Mouse (Mus musculus) c-Kit-positive CD71-positive TER-119-positive erythroid progenitor cells, embryonic 14.5 days (primary cell): ENCODE data around the gene Ppp4r2.

Source experiments
- DNase-seq: peaks from one replicate; pipeline ENCODE4 v3.0.0-alpha.2; 2013; ENCODE audit warnings: low spot score

The Ppp4r2 gene

GRCm38 (mm10) chr6:100833355-100833754, at the start of gene Ppp4r2:
Ppp4r2 (plus strand) TSS chr6:100833622.
- DNase-seq: peak; percentile 84

DNA sequence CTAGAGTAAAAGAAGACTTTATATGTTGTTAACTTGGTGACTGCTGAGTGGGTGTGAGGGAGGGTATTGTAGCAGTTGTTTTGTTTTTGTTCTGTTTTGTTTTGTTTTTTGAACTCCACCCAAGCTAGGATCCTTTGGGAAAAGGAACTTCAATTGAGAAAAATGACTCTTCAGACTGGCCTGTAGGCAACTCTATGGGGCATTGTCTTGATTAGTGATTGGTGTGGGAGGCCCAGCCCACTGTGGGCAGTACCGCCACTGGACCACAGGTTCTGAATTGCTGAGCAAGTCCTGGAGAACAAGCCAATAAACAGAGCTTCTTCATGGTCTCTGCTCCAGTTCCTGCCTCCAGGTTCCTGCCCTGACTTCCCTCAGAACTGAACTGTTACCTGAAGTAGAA, 45.7 kb upstream of the Ppp4r2 start:
- no peak for DNase-seq

DNA sequence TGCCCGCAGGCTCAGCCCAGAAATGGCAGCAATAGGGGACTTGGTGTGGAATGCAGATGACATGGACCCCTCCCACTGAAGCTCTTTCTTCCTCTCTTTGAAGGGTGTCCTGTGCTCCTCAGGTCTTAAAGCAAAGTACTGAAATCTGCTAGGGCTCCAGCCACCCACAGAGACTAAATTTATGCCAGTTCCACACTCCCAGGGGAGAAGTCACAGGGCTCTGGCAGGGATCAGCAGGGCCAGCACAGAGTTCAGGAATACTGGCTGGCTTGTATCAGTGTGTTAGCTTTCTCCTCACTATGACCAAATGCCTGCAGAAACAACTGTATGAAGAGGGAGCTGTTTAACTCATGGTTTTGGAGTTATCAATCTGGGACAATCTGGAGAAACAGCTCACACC, 44.3 kb upstream of the Ppp4r2 start:
- DNase-seq: no peak

- DNase-seq: no peak
Observed at GRCm38 (mm10) chr6:100792055-100792659, 41.3 kb upstream of the Ppp4r2 start.

GRCm38 (mm10) chr6:100792973-100793769, 40.3 kb upstream of the Ppp4r2 start:
- DNase-seq: no peak

DNA sequence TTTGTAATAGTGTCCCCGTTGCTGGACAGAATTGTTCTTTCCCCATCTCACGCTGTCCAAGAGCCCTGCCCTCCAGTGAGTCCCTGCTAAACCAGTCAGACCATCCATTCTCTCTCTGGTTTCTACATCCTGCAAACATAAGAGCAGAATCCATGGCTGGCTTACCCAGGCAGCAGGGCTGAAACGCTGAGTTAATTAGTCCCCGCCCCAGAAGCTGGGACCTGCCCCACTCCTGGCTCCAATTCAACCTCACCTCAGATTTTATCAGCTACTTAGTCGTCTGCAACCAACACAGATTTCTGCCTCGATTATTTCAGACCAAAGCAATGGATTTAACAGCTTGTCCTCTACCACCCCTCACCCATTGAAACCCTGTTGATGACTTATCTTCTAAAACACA, 37.6 kb upstream of the Ppp4r2 start:
- DNase-seq: no peak

DNA sequence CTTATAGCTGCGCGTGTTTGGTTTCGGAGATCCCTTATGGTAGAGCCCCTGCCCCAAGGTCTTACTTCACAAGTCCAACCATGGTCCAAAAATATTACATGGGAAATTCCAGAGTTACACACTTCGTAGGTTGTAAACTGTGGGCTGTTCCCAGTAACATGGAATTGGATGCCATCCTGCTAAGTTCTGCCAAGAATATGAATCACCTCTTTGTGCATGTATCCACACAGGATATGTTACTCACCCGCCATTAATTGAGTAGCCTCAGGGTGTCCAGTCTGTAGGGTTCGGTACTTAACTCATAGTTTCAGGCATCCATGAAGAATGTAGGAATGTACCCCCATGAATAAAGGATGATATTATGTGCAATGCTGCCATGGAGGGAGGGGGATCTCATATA, 34.1 kb upstream of the Ppp4r2 start:
- DNase-seq: no peak

- DNase-seq: no peak
Observed at GRCm38 (mm10) chr6:100799766-100800165, 33.7 kb upstream of the Ppp4r2 start.

GRCm38 (mm10) chr6:100800497-100800955, 32.9 kb upstream of the Ppp4r2 start:
- DNase-seq: no peak

- DNase-seq: no peak
Observed at GRCm38 (mm10) chr6:100802381-100803083, 30.9 kb upstream of the Ppp4r2 start.

- no peak for DNase-seq
Observed at GRCm38 (mm10) chr6:100803250-100803649, 30.2 kb upstream of the Ppp4r2 start.

- no peak for DNase-seq
Observed at GRCm38 (mm10) chr6:100807187-100807586, 26.2 kb upstream of the Ppp4r2 start.

- no peak for DNase-seq
Observed at GRCm38 (mm10) chr6:100807746-100808145, 25.7 kb upstream of the Ppp4r2 start.

- DNase-seq: no peak
Observed at GRCm38 (mm10) chr6:100808221-100808778, 25.1 kb upstream of the Ppp4r2 start.

DNA sequence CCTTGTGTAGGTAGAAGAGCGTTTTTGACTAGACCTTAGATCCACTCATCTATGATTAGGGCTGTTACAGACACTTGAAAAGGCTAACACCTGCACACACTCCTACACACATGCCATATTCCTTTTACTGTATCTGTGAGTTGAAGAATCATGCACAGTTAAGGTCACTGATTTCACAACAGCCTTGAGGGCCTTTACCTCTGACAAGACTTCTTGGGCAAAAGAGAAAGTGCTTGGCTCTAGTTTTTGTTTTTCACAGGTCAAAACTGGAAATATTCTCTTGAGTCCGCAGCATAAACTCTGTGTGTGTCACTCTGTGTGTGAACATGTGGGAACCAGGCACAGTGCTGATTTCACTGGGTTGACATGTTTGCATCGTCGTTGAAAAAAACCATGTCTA, 23.3 kb upstream of the Ppp4r2 start:
- DNase-seq: no peak

- no peak for DNase-seq
Observed at GRCm38 (mm10) chr6:100811731-100812130, 21.7 kb upstream of the Ppp4r2 start.

DNA sequence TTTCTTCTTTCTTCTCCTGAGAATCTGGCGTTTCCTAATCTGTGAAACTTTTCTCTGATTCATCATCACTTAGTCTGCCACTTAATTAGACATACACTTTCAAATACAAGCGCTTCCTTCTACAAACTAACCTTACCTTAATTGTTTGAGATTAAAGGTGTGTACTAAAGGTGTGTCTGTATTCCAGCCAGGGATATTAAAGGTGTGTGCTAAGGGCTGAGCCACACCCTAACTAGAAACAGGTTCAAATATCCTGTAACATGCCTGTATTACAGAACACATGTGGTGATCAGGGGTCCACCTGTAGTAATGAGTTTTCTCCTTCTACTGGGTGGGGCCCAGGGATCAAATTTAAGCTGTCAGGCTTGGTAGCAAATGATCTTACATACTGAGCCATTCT, 12.1 kb upstream of the Ppp4r2 start:
- no peak for DNase-seq

GRCm38 (mm10) chr6:100823356-100823755, 10.1 kb upstream of the Ppp4r2 start:
- no peak for DNase-seq

- DNase-seq: no peak
Observed at GRCm38 (mm10) chr6:100824381-100824965, 8.9 kb upstream of the Ppp4r2 start.

DNA sequence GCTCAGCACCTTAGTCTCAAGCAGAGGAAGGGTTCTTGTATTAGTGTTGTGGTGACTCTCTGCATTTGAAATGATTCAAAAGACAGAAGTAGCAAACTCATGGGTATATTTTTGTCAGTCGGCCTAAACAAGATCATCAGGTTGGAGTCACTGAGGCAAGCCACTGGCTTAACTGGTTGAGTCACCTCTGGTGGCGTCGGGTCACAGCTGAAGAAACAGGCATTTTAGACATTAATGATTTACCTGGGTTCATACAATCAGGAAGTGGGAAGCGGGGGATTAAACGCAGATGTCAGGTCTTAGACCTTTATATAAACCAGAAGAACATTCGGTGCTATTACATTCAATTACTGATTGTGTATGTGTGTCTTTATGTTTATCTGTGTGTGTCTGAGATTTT, 7.4 kb upstream of the Ppp4r2 start:
- no peak for DNase-seq

GRCm38 (mm10) chr6:100828565-100828964, 4.9 kb upstream of the Ppp4r2 start:
- no peak for DNase-seq

GRCm38 (mm10) chr6:100829770-100830169, 3.7 kb upstream of the Ppp4r2 start:
- DNase-seq: no peak
